Mouse (Mus musculus) hindbrain, embryonic 13.5 days (tissue): ENCODE data around the gene Specc1. TPM values are rescaled to one million over a fixed set of nuclear protein-coding genes. Genes with fewer than 3 reads are reported as not detected.
"Not testable (repeated sequence)": the region's sequence is repeated elsewhere in the genome, so short reads cannot be mapped to it uniquely, and the experiment has no call there.

Source experiments
- ATAC-seq: fragments of 200-750 bp; cut with Nextera tagmentation; 2 replicates; pipeline ENCODE4 v1.8.0; 2017; ENCODE audit warnings: moderate TSS enrichment; ENCODE audit not compliant: low FRiP score
- H3K27ac ChIP-seq: fragments of 300-500 bp; sonication (generic); 2 replicates; pipeline ENCODE4 v1.5.1; 2015; ENCODE audit warnings: inconsistent platforms, mild to moderate bottlenecking, moderate library complexity
- H3K27me3 ChIP-seq: fragments of 300-500 bp; sonication (generic); 2 replicates; pipeline ENCODE4 v1.6.1; 2015; ENCODE audit warnings: mild to moderate bottlenecking, inconsistent platforms
- H3K36me3 ChIP-seq: fragments of 300-500 bp; sonication (generic); 2 replicates; pipeline ENCODE4 v1.6.1; 2015; ENCODE audit warnings: mild to moderate bottlenecking, inconsistent platforms
- H3K4me1 ChIP-seq: fragments of 300-500 bp; sonication (generic); replicated peaks from 2 replicates; pipeline ENCODE4 v1.6.1; 2015; ENCODE audit warnings: inconsistent platforms
- H3K4me2 ChIP-seq: fragments of 300-500 bp; sonication (generic); 2 replicates; pipeline ENCODE4 v1.6.1; 2015; ENCODE audit warnings: inconsistent platforms, mild to moderate bottlenecking, moderate library complexity
- H3K4me3 ChIP-seq: fragments of 300-500 bp; sonication (generic); 2 replicates; pipeline ENCODE4 v1.5.1; 2015; ENCODE audit warnings: mild to moderate bottlenecking, inconsistent platforms
- H3K9ac ChIP-seq: fragments of 300-500 bp; sonication (generic); 2 replicates; pipeline ENCODE4 v1.6.1; 2015; ENCODE audit warnings: mild to moderate bottlenecking, inconsistent platforms
- H3K9me3 ChIP-seq: fragments of 300-500 bp; sonication (generic); 2 replicates; pipeline ENCODE4 v1.6.1; 2016; ENCODE audit warnings: inconsistent platforms
- WGBS: fragments of 180-500 bp; shearing (Covaris S2); methylation state at CpG from one replicate; pipeline ENCODE4 v1.1.7; 2015; 5-methylcytosine and 5-hydroxymethylcytosine counted together
- polyA plus RNA-seq: library from polyadenylated mRNA; unstranded; fragments of >200 nt; fragmentation: Nextera tagmentation; extraction: Ambion mirVana; gene quantifications from 2 replicates; pipeline ENCODE4 v1.2.1, GENCODE M21; 2015

The Specc1 gene
- polyA plus RNA-seq, 1 experiment from 2014 or later = 14.9 TPM

DNA sequence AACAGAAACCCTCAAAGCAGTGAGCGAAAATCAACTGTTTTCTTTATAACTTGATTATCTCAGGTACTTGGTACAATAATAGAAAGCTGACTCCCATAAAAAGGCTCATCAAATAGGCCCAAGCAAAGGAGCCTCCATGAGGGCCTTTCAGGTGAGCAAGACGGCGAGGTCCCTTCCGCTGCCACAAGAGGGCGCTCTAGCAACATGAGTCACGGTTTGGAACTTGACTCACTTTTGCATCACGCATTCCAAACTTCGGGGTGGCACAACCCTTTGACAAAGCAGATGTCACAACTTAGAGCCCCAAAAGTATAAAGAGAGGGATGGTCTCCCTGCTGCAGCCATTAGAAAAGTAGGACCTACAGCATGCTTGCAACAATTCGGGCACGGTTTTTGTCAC is 5.9 kb upstream of the Specc1 start:
- Histone ChIP-seq H3K9ac (no peak overlapping the region), H3K27me3 (no peaks in the 10 kb centered on the region), H3K4me1 (no peaks in the 10 kb centered on the region), H3K27ac (no peak overlapping the region), H3K9me3 (no peaks in the 10 kb centered on the region), H3K4me3 (no peak overlapping the region), H3K4me2 (no peak overlapping the region), H3K36me3 (no peaks in the 10 kb centered on the region)
- no peak for ATAC-seq
- 18% methylated on average over 10 of the region's 10 CpGs for WGBS

DNA sequence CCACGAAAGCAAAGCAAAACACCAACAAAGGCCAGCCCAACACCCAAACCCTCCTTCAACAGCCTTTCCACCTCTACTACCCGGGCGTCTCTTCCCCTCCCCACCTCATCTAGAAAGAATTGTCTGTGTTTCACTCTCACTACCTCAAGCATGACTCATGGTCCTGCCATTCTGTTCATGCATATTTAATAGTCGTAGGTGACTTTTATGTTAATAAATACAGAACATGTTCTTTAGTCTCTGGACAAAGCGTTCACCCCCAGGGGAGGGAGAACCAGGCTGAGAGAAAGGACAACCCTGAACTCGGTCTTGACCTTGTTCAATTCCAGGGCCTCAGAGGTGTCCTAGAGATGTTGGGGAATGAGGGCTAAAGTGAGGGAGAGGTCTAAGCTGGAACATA is 1.4 kb upstream of the Specc1 start:
- Histone ChIP-seq H3K9ac (no peak overlapping the region), H3K4me3 (no peak overlapping the region), H3K4me1 (peaks cover 8% of the 10 kb centered on the region), H3K27ac (no peak overlapping the region), H3K4me2 (no peak overlapping the region), H3K9me3 (no peaks in the 10 kb centered on the region), H3K27me3 (peaks cover 22% of the 10 kb centered on the region), H3K36me3 (no peaks in the 10 kb centered on the region)
- whole genome bisulfite sequencing = 68% methylated on average over 6 of the region's 6 CpGs
- ATAC-seq = no peak

DNA sequence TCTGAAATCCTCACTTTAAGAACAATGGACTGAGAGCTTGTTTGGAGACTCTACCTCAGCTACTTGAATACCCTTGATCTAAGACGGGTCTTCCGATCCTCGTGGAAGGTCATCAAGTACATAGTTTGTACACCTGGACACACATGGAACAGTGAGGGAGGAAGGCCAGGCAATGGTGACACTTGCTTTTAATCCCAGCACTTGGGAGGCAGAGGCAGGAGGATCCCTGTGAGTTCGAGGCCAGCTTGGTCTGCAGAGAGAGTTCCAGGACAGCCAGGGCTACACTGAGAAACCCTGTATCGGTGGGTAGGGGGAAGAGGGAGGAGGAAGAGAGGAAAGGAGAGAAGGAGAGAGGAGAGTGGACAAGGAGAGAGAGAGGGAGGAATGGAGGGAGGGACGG is 612 bp upstream of the Specc1 start:
- no peak overlapping the region for H3K9ac ChIP-seq
- H3K27me3 ChIP-seq = peaks cover 22% of the 10 kb centered on the region
- peak overlapping the region; percentile 100; the same call in 1 of the 2 replicates for H3K4me2 ChIP-seq
- no peak overlapping the region for H3K27ac ChIP-seq
- no peaks in the 10 kb centered on the region for H3K36me3 ChIP-seq
- H3K4me3 ChIP-seq = no peak overlapping the region
- WGBS = 85% methylated on average over 6 of the region's 6 CpGs
- peak; percentile 30 for ATAC-seq
- peaks cover 8% of the 10 kb centered on the region for H3K4me1 ChIP-seq
- H3K9me3 ChIP-seq = no peaks in the 10 kb centered on the region

DNA sequence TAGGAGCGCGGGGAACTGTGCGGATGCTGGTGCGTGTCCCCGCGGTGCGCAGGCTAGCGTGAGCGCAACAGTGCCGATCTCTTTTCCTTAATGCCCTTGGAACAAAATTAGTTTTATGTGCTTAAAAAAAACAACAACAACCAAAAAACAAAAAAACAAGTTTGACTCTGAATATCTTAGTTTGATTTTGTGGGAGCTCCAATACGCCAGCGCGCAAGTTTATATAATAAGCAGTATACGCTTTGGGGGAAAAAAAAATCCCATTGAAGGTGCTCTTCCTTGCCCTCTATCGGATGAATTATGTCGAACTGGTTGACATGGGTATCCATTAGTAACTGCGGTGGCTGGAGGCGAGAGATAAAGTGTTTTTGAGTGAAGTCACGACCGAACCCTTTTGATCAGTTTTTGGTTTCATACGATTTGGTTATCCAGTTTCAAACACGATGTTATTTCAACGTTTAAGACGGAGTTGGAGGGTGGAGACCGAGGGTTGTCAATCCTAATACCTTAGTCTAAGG is 792 bp downstream of the Specc1 start:
- H3K4me1 ChIP-seq = peaks cover 8% of the 10 kb centered on the region
- no peaks in the 10 kb centered on the region for H3K9me3 ChIP-seq
- H3K27ac ChIP-seq = no peak overlapping the region
- ATAC-seq = no peak
- peak overlapping the region; percentile 100 for H3K4me2 ChIP-seq
- H3K27me3 ChIP-seq = peaks cover 22% of the 10 kb centered on the region
- H3K4me3 ChIP-seq = peak overlapping the region; percentile 57
- H3K36me3 ChIP-seq = no peaks in the 10 kb centered on the region
- WGBS = 5% methylated on average over 25 of the region's 25 CpGs
- peak overlapping the region; percentile 68 for H3K9ac ChIP-seq

DNA sequence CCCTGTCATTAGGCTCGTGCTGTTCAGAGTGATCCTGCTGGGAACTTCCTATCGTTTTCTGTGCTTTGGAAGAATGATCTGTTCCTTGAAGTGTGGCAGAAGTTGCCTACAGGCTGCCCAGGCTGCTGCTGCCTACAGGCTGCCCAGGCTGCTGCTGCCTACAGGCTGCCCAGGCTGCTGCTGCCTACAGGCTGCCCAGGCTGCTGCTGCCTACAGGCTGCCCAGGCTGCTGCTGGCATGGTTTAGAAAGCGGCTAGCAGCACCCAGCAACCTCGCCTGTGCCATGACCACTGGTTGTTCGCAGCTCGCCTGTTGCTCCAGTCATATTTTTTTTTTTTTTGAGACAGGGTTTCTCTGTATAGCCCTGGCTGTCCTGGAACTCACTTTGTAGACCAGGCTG is 2.1 kb downstream of the Specc1 start:
- not testable (repeated sequence) for H3K36me3 ChIP-seq, H3K4me2 ChIP-seq, H3K9ac ChIP-seq, ATAC-seq, H3K27ac ChIP-seq, H3K9me3 ChIP-seq, H3K4me3 ChIP-seq, H3K4me1 ChIP-seq
- WGBS = 57% methylated on average over 6 of the region's 6 CpGs
- H3K27me3 ChIP-seq = peaks cover 22% of the 10 kb centered on the region

DNA sequence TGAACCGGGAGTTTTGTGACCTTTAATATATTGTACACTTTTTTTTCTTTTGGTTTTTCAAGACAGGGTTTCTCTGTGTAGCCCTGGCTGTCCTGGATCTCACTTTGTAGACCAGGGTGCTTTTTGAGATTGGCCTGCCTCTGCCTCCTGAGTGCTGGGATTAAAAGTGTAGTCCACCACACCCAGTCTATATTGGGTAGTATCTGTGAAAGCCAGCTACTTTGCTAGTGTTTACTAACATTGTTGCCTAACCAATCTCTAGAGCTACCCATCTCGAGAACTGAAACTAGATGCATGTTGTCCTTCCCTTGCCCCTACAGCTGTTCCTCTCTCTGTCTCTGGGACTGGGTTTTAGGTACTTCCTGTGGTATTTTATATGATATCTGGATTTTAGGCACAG is 3.5 kb downstream of the Specc1 start:
- peaks cover 8% of the 10 kb centered on the region for H3K4me1 ChIP-seq
- H3K4me2 ChIP-seq = no peak overlapping the region
- H3K27ac ChIP-seq = no peak overlapping the region
- ATAC-seq = no peak
- WGBS = 85% methylated on average over 2 of the region's 2 CpGs
- no peaks in the 10 kb centered on the region for H3K36me3 ChIP-seq
- peaks cover 26% of the 10 kb centered on the region for H3K27me3 ChIP-seq
- no peak overlapping the region for H3K9ac ChIP-seq
- no peaks in the 10 kb centered on the region for H3K9me3 ChIP-seq
- no peak overlapping the region for H3K4me3 ChIP-seq

DNA sequence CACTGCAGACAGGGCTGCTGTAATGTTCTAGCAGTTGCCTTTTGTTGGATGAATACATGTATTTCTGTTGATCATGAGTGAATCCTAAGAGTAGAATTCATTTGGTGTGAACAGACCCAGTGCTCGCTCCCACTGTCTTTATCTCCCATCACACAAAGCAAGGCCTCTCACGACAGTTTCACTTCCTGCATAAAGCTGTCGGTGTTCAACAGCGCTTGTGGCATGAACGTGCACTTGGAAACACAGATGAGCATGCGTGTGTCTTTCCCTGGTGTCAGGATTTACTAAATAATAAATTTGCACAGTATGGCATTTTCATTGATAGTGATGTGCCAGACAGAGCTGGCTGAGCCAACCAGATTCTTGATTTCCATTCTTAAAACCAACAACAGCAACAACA is 6.1 kb downstream of the Specc1 start:
- H3K9ac ChIP-seq = no peak overlapping the region
- no peak overlapping the region for H3K4me2 ChIP-seq
- H3K4me3 ChIP-seq = no peak overlapping the region
- H3K27me3 ChIP-seq = peaks cover 17% of the 10 kb centered on the region
- no peaks in the 10 kb centered on the region for H3K9me3 ChIP-seq
- WGBS = 83% methylated on average over 6 of the region's 6 CpGs
- H3K4me1 ChIP-seq = peaks cover 2% of the 10 kb centered on the region; the same call in 1 of the 2 replicates
- no peak overlapping the region for H3K27ac ChIP-seq
- ATAC-seq = no peak
- no peaks in the 10 kb centered on the region for H3K36me3 ChIP-seq

DNA sequence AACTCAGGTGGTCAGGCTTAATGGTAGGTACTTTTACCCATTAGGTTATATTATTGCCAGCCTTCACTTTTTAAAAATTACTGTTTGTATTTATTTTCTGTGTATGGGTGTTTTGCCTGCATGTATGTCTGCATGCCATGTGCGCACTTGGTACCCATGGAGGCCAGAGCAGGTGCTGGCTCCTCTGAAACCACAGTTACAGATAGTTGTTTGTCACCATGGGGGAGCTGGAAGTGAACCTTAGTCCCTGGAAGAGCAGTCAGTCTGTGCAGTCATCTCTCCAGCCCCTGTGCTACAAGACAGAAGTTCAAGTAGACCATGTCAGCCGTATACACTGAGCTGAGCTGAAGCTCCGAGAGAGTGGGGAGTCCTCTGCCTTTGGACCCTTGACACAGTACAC is 6.6 kb downstream of the Specc1 start:
- no peak overlapping the region for H3K27ac ChIP-seq
- no peak overlapping the region for H3K4me3 ChIP-seq
- peaks cover 12% of the 10 kb centered on the region for H3K27me3 ChIP-seq
- H3K9ac ChIP-seq = no peak overlapping the region
- no peaks in the 10 kb centered on the region for H3K4me1 ChIP-seq
- no peak for ATAC-seq
- no peaks in the 10 kb centered on the region for H3K36me3 ChIP-seq
- WGBS = 87% methylated on average over 3 of the region's 3 CpGs
- H3K4me2 ChIP-seq = no peak overlapping the region
- H3K9me3 ChIP-seq = no peaks in the 10 kb centered on the region

DNA sequence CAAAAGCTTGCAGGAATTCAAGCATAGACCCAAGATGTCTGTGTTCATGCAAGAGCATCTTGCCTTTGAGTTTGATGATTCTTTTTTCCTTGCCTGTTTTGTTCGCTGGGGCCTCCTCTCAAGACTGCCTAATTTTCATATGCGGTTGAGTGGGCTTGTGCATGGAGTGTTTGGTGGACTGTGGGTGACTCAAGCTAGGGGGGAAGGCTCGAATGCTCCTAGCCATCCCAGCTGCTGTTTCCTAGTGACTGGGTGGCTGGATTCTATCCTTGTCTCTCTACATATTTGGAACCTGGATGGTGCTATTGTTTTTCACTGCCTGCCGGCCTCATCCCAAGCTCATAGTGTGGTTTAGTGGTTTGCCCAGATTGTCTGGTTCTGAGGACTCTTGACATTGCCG is 8.0 kb downstream of the Specc1 start:
- 91% methylated on average over 5 of the region's 5 CpGs for WGBS
- ATAC-seq = no peak
- Histone ChIP-seq H3K4me2 (no peak overlapping the region), H3K9me3 (no peaks in the 10 kb centered on the region), H3K27ac (no peak overlapping the region), H3K36me3 (no peaks in the 10 kb centered on the region), H3K4me3 (no peak overlapping the region), H3K4me1 (no peaks in the 10 kb centered on the region), H3K9ac (no peak overlapping the region), H3K27me3 (0 out of 2 replicates have a peak, but pooled peaks cover 4% of the 10 kb centered on the region)

DNA sequence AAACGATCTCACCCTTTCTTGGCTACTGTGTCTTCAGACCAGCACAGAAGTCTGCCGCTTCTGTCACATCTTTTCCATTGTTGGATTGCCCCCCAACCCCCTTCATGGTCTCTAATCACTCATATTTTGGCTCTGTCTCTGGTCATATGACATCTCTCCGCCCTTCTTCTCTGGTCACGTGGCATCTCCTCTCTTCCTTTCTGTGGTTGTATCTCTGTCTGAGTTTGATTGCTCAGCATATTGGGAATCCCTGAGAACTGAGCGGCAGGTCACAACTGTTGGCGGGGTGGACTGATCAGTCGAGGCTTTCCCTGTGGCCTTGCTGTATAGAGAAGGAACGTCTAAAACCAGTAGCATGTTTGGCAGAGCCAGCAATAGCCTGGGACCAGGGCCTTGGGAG is 10.5 kb downstream of the Specc1 start:
- Histone ChIP-seq H3K4me3 (no peak overlapping the region), H3K9ac (no peak overlapping the region), H3K27ac (no peak overlapping the region), H3K36me3 (no peaks in the 10 kb centered on the region), H3K9me3 (no peaks in the 10 kb centered on the region), H3K4me1 (no peaks in the 10 kb centered on the region), H3K4me2 (no peak overlapping the region), H3K27me3 (0 out of 2 replicates have a peak, but pooled peaks cover 4% of the 10 kb centered on the region)
- no peak for ATAC-seq
- 87% methylated on average over 8 of the region's 8 CpGs for WGBS

DNA sequence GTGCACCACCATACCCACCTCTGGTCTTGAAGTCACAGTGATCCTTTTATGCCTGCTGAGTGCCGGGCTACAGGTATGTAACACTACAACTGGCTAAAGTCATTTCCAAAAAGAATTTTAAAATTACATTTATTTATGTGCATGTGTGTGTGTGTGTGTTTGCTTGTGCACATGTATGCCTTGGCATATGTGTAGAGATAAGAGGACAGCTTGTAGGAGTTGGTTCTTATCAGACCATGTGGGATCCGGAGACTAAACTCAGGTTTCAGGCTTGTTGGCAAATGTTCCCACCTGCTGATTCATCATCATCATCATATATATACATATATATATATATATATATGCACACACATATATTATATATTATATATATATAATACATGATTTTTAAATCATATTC is 12.3 kb downstream of the Specc1 start:
- H3K4me2 ChIP-seq = no peak overlapping the region
- ATAC-seq = no peak
- H3K9me3 ChIP-seq = no peaks in the 10 kb centered on the region
- H3K27ac ChIP-seq = no peak overlapping the region
- H3K4me3 ChIP-seq = no peak overlapping the region
- H3K9ac ChIP-seq = no peak overlapping the region
- H3K27me3 ChIP-seq = 0 out of 2 replicates have a peak, but pooled peaks cover 4% of the 10 kb centered on the region
- whole genome bisulfite sequencing = 99% methylated on average over 2 of the region's 2 CpGs
- no peaks in the 10 kb centered on the region for H3K36me3 ChIP-seq
- no peaks in the 10 kb centered on the region for H3K4me1 ChIP-seq

DNA sequence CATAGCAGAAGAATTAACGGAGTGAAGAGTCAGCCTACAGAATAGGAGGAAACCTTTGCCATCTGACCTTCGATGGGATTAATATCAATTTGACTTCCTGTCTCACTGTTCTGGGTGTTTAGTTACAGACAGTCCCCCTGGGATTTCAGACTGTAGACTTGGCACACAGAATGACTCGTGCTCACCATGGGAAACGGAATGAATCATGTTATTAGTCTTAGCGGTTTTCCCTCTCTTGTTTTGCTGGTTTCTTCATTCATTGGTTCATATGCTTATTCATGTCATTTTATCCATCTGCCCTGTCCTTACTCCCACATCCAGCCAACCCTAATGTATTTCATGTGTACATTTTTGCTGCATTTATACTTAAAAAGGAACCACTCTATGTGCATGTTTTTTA is 14.3 kb downstream of the Specc1 start:
- no peak overlapping the region for H3K27ac ChIP-seq
- H3K27me3 ChIP-seq = no peaks in the 10 kb centered on the region
- H3K4me2 ChIP-seq = no peak overlapping the region
- H3K9ac ChIP-seq = no peak overlapping the region
- no peaks in the 10 kb centered on the region for H3K4me1 ChIP-seq
- no peaks in the 10 kb centered on the region for H3K36me3 ChIP-seq
- no peaks in the 10 kb centered on the region for H3K9me3 ChIP-seq
- WGBS = 49% methylated on average over 5 of the region's 5 CpGs
- H3K4me3 ChIP-seq = no peak overlapping the region
- ATAC-seq = no peak

DNA sequence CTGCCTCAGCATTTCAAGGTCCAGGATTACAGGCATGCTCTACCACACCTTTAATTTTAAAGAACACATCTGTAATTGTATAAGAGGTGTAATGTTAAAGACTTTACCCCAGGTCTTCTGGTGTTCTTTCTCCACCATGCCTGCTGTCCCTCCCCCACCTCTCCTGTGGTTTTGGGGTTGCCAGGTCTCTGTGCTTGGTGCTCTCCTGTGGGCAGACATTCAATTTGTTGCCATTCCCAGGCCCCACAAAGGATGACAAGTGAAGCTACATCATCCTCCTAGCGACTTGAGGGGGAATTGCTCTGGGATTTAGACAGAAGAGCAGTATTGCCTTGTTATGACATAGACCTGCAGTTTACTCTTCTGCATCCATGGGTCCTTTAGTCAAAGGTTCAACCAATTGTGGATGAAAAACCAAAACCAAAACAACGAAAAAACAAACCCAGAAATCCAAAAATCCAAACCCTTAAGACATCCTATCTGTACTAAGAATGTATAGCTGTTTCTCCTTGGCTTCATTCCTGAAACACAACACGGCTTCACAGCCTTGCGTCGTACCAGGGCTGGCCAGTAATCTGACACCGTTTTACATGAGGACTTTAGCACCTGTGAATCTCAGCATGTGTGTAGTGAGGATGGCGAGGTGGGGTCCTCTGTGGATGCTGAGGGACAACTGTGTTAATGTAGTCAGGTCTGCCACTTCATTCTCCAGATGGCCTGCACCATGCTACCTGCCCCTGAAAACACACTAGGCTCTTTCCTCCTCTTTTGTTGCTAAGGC is 15.1 kb downstream of the Specc1 start:
- ATAC-seq = no peak

More for the DNA sequence above, 15.1 kb downstream of the Specc1 start:
- no peak overlapping the region for H3K9ac ChIP-seq
- no peak overlapping the region for H3K4me3 ChIP-seq
- 68% methylated on average over 7 of the region's 7 CpGs for WGBS
- no peaks in the 10 kb centered on the region for H3K27me3 ChIP-seq
- H3K9me3 ChIP-seq = no peaks in the 10 kb centered on the region
- H3K27ac ChIP-seq = no peak overlapping the region
- H3K36me3 ChIP-seq = no peaks in the 10 kb centered on the region
- no peaks in the 10 kb centered on the region for H3K4me1 ChIP-seq
- no peak overlapping the region for H3K4me2 ChIP-seq
